Mouse (Mus musculus): ENCODE results near the gene Fam169a. TPM values are rescaled to one million over a fixed set of nuclear protein-coding genes. Genes with fewer than 3 reads are reported as not detected.

Fam169a gene
- total RNA-seq, 4 experiments from 2014 or later = 0.12 TPM; not detected in 3

DNA sequence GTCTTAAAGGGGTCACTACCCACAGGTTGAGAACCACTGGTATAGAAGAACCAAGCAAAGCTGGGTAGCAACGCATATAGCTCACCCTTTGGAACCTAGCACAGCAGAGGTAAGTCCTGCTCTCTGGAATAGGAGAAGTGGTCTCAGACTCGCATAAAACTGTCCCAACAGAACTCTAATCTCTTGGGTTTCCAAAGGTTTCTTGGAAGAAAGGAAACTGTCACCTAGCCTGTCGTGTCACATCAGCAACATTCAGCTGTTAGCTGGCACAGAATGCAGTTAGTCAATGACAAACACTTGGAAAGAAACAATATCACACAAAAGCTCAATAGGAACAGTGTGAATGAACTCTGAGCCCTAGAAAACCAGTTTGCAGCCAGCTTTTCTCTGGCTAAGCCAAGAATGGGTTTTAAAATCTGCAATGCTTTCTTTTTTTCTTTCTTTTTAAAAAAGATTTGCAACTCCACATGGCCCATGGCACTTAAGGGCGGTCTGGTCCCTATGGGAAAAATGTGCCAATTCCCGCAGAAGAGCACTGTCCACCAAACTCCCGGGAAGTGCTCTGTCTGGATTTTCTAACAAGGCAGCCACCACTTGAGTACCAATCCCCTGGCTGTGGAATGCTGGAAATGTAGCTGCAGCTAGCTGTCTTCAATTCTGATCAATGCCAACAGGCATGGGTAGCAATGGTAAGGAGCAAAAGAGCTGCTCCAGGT, 113.2 kb downstream of the Fam169a start:
- no peak for DNase-seq (ENCODE audit: low spot score in 2 of 2)

Other genes with a start within 250 kb of the Fam169a start
- gene Gcnt4, start 142.6 kb upstream of the Fam169a start, total RNA-seq (2022) = under 1 TPM in 1 of 4 experiments, not detected in 3; 0.05 TPM
- not detected for gene 1700029F12Rik, start 32.9 kb upstream of the Fam169a start, total RNA-seq (2022)
- gene Gm6169, start 32.0 kb downstream of the Fam169a start, total RNA-seq (2022) = 1 to 10 TPM in 2 of 4 experiments, under 1 TPM in 1, not detected in 1; 0.31 to 8.1 (median 5.0) TPM
- gene Gfm2, start 70.7 kb downstream of the Fam169a start, total RNA-seq (2022) = 10 to 100 TPM; 46.6 to 53.9 (median 51.7) TPM
- 10 to 100 TPM; 32.5 to 42.2 (median 36.2) TPM for gene Nsa2, start 70.7 kb downstream of the Fam169a start, total RNA-seq (2022)
- 1 to 10 TPM; 5.4 to 7.3 (median 6.4) TPM for gene Hexb, start 131.1 kb downstream of the Fam169a start, total RNA-seq (2022)
- gene Enc1, start 173.8 kb downstream of the Fam169a start, total RNA-seq (2022) = 1 to 10 TPM in 2 of 4 experiments, under 1 TPM in 2; 0.90 to 2.6 (median 1.1) TPM